Mouse (Mus musculus) testis, adult 2 months (tissue): ENCODE results near the gene Cage1. TPM values are rescaled to one million over a fixed set of nuclear protein-coding genes. Genes with fewer than 3 reads are reported as not detected.
A peak's percentile ranks its signal among the peaks of the same experiment; 100 is the strongest.

Source experiments
- H3K27ac ChIP-seq: fragments of 200-500 bp; 2 replicates; pipeline ENCODE4 v1.5.1; 2012; ENCODE audit warnings: low read depth, low read length; ENCODE audit not compliant: control insufficient read depth, insufficient read depth
- H3K27me3 ChIP-seq: fragments of 200-500 bp; 2 replicates; pipeline ENCODE4 v1.6.1; 2012; ENCODE audit warnings: mild to moderate bottlenecking, low read length, moderate library complexity; ENCODE audit not compliant: control insufficient read depth, insufficient read depth
- H3K36me3 ChIP-seq: fragments of 200-500 bp; 2 replicates; pipeline ENCODE4 v1.6.1; 2012; ENCODE audit warnings: mild to moderate bottlenecking, low read length; ENCODE audit not compliant: control insufficient read depth, insufficient read depth
- H3K4me1 ChIP-seq: fragments of 200-500 bp; 2 replicates; pipeline ENCODE4 v1.6.1; 2012; ENCODE audit warnings: low read length; ENCODE audit not compliant: control insufficient read depth, insufficient read depth
- H3K4me3 ChIP-seq: fragments of 200-500 bp; 2 replicates; pipeline ENCODE4 v1.5.1; 2012; ENCODE audit warnings: low read depth, mild to moderate bottlenecking, low read length, moderate library complexity, mixed read lengths; ENCODE audit not compliant: control insufficient read depth
- CTCF ChIP-seq: fragments of 200-500 bp; IDR thresholded peaks from 2 replicates; pipeline ENCODE4 v1.5.1; 2012; ENCODE audit warnings: low read depth, mild to moderate bottlenecking, inconsistent platforms, low read length, moderate library complexity; ENCODE audit not compliant: control insufficient read depth, insufficient read depth, insufficient replicate concordance
- POLR2A ChIP-seq: fragments of 200-500 bp; IDR thresholded peaks from 2 replicates; pipeline ENCODE4 v1.6.1; 2012; ENCODE audit warnings: low read depth, mild to moderate bottlenecking, inconsistent platforms, low read length, moderate library complexity; ENCODE audit not compliant: control insufficient read depth
- polyA plus RNA-seq: library from polyadenylated mRNA; depleted of rRNA; stranded (reverse); fragments of >200 nt; gene quantifications from 2 replicates; pipeline ENCODE4 v1.2.3, GENCODE M21; 2012; rRNA removed

Gene Cage1
- polyA plus RNA-seq, 1 experiment, result 52.9 TPM

- Histone ChIP-seq H3K36me3 (no peaks in the 10 kb centered on the region), H3K27ac (no peak overlapping the region), H3K27me3 (no peaks in the 10 kb centered on the region), H3K4me1 (peaks cover 36% of the 10 kb centered on the region), H3K4me3 (no peak overlapping the region)
- no peak for TF ChIP-seq CTCF
- TF ChIP-seq POLR2A, result no peak
These were observed 72.5 kb downstream of the Cage1 start for GRCm38 (mm10) chr13:37964128-37965087.

- H3K36me3 ChIP-seq, result no peaks in the 10 kb centered on the region
- H3K27ac ChIP-seq, result no peak overlapping the region
- peaks cover 45% of the 10 kb centered on the region for H3K4me1 ChIP-seq
- TF ChIP-seq POLR2A, result no peak
- peak; percentile 81 for TF ChIP-seq CTCF
- no peaks in the 10 kb centered on the region for H3K27me3 ChIP-seq
- peak overlapping the region; percentile 72 for H3K4me3 ChIP-seq
These were observed 73.4 kb downstream of the Cage1 start for GRCm38 (mm10) chr13:37963354-37964007.

GRCm38 (mm10) chr13:37962541-37962940 is 74.3 kb downstream of the Cage1 start:
- TF ChIP-seq CTCF (no peak), POLR2A (no peak)
- Histone ChIP-seq H3K27me3 (no peaks in the 10 kb centered on the region), H3K4me3 (no peak overlapping the region), H3K36me3 (no peaks in the 10 kb centered on the region), H3K4me1 (peaks cover 42% of the 10 kb centered on the region), H3K27ac (no peak overlapping the region)

GRCm38 (mm10) chr13:37959936-37960335 is 76.9 kb downstream of the Cage1 start:
- Histone ChIP-seq H3K27me3 (no peaks in the 10 kb centered on the region), H3K27ac (no peak overlapping the region), H3K4me3 (no peak overlapping the region), H3K36me3 (no peaks in the 10 kb centered on the region), H3K4me1 (peaks cover 27% of the 10 kb centered on the region)
- TF ChIP-seq POLR2A (no peak), CTCF (no peak)

GRCm38 (mm10) chr13:37959239-37959907 is 77.5 kb downstream of the Cage1 start:
- no peak for TF ChIP-seq CTCF
- TF ChIP-seq POLR2A, result no peak
- Histone ChIP-seq H3K27ac (no peak overlapping the region), H3K4me3 (no peak overlapping the region; the same call in 1 of the 2 replicates), H3K4me1 (peaks cover 22% of the 10 kb centered on the region), H3K27me3 (no peaks in the 10 kb centered on the region), H3K36me3 (no peaks in the 10 kb centered on the region)

- H3K36me3 ChIP-seq, result no peaks in the 10 kb centered on the region
- peak overlapping the region; percentile 4 for H3K4me3 ChIP-seq
- no peaks in the 10 kb centered on the region for H3K27me3 ChIP-seq
- TF ChIP-seq CTCF (no peak), POLR2A (no peak)
- no peak overlapping the region for H3K27ac ChIP-seq
- peaks cover 15% of the 10 kb centered on the region for H3K4me1 ChIP-seq
These were observed 78.2 kb downstream of the Cage1 start for GRCm38 (mm10) chr13:37958498-37959238.

Other genes with a start within 250 kb of the Cage1 start
- 13.2 and 17.7 TPM in 2 replicates for gene Ssr1, start 42.9 kb downstream of the Cage1 start, polyA plus RNA-seq
- 9.9 and 11.8 TPM in 2 replicates for gene Riok1, start 74 bp downstream of the Cage1 start, polyA plus RNA-seq
- gene Dsp, start 114.2 kb upstream of the Cage1 start, polyA plus RNA-seq, result 0.21 and 0.48 TPM in 2 replicates
- 16.0 and 17.1 TPM in 2 replicates for gene Snrnp48, start 167.9 kb upstream of the Cage1 start, polyA plus RNA-seq